Mouse (Mus musculus) stomach, embryonic 14.5 days (tissue): ENCODE measurements around the gene Sult4a1. TPM values are rescaled to one million over a fixed set of nuclear protein-coding genes. Genes with fewer than 3 reads are reported as not detected.
A peak's percentile ranks its signal among the peaks of the same experiment; 100 is the strongest.

Experiments used
- ATAC-seq: fragments of 200-750 bp; cut with Nextera tagmentation; 2 replicates; pipeline ENCODE4 v1.8.0; 2017; ENCODE audit warnings: low read depth, moderate TSS enrichment; ENCODE audit not compliant: insufficient number of reproducible peaks, insufficient read depth, low FRiP score
- H3K27ac ChIP-seq: fragments of 300-500 bp; sonication (generic); 2 replicates; pipeline ENCODE4 v1.5.1; 2014; ENCODE audit warnings: mild to moderate bottlenecking, low read length, moderate library complexity, mixed read lengths
- H3K27me3 ChIP-seq: fragments of 300-500 bp; sonication (generic); 2 replicates; pipeline ENCODE4 v1.6.1; 2014; ENCODE audit warnings: low read length, control low read depth, mixed read lengths; ENCODE audit not compliant: control insufficient read depth, insufficient read depth
- H3K36me3 ChIP-seq: fragments of 300-500 bp; sonication (generic); 2 replicates; pipeline ENCODE4 v1.6.1; 2014; ENCODE audit warnings: mild to moderate bottlenecking, control low read depth, low read length, moderate library complexity, mixed read lengths; ENCODE audit not compliant: control insufficient read depth, insufficient read depth
- H3K4me1 ChIP-seq: fragments of 300-500 bp; sonication (generic); 2 replicates; pipeline ENCODE4 v1.6.1; 2014; ENCODE audit warnings: low read length, control low read depth, mixed read lengths; ENCODE audit not compliant: control insufficient read depth, insufficient read depth
- H3K4me2 ChIP-seq: fragments of 300-500 bp; sonication (generic); replicated peaks from 2 replicates; pipeline ENCODE4 v1.6.1; 2014; ENCODE audit warnings: low read depth, low read length, control low read depth
- H3K4me3 ChIP-seq: fragments of 300-500 bp; sonication (generic); 2 replicates; pipeline ENCODE4 v1.5.1; 2014; ENCODE audit warnings: low read depth, low read length, control low read depth
- H3K9ac ChIP-seq: fragments of 300-500 bp; sonication (generic); replicated peaks from 2 replicates; pipeline ENCODE4 v1.6.1; 2014; ENCODE audit warnings: low read depth, mild to moderate bottlenecking, control low read depth, low read length, moderate library complexity, mixed read lengths
- H3K9me3 ChIP-seq: fragments of 300-500 bp; sonication (generic); 2 replicates; pipeline ENCODE4 v1.6.1; 2016; ENCODE audit warnings: low read depth, low read length, control low read depth; ENCODE audit not compliant: control insufficient read depth
- WGBS: fragments of 180-500 bp; shearing (Covaris S2); extraction: QIAGEN DNeasy Blood & Tissue Kit; methylation state at CpG from one replicate; pipeline ENCODE4 v1.1.7; 2014; 5-methylcytosine and 5-hydroxymethylcytosine counted together
- polyA plus RNA-seq: library from polyadenylated mRNA; unstranded; fragments of >200 nt; fragmentation: Nextera tagmentation; extraction: Ambion mirVana; gene quantifications from 2 replicates; pipeline ENCODE4 v1.2.1, GENCODE M21; 2014

Sult4a1 gene
- polyA plus RNA-seq: 3.6 and 3.7 TPM in 2 replicates

DNA sequence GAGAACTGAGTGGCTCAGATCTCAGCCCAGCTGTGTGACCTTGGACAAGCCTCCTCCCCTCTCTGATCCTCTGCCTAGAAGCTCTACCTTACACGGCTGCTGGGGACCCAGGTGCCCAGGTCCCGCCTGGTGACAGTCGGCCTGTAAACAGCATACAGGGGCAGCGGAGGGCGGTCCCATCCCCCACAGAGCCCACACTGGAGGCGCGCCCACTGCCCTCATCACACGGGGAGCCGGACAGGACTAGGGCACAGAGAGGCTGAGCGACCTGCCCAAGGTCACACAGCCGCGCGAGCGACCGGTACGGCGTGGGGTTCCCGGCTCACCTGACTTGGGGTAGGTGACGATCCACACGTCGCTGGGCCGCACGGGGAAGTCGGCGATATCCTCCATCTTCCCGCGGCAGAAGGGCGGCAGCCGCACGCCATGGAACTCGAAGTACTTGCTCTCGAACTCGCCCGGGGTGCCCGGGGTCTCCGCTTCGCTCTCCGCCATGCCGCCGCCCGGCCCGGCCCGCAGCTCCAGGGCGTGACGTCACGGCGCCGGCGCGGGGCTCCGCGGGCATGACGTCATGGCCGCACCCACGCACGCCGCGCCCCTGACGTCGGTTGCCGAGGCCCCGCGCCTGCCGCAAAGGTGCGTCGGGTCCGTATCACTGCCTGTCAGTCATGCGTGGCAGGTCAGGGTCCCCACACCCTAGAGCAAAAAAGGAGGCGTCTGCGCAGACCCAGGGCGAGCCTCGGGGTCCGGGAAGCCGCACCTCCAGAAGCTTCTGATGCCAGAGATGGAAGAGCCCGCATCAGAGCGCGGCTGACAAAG, at the start of gene Sult4a1:
Sult4a1 (minus strand) TSS at position 650 of the 819 bp plus-strand sequence.
- 0 out of 2 replicates have a peak, but pooled peaks have one; percentile 12 for ATAC-seq
- Histone ChIP-seq H3K36me3 (no peaks in the 10 kb centered on the region), H3K9ac (no peak within 1 kb of the TSS), H3K4me2 (peak within 1 kb of the TSS; percentile 96), H3K4me1 (0 out of 2 replicates have a peak, but pooled peaks cover 4% of the 10 kb centered on the region), H3K9me3 (no peaks in the 10 kb centered on the region), H3K27ac (no peak within 1 kb of the TSS), H3K4me3 (peak within 1 kb of the TSS; percentile 50), H3K27me3 (peaks cover 22% of the 10 kb centered on the region)
- WGBS: 2% methylated on average over 77 of the region's 77 CpGs

DNA sequence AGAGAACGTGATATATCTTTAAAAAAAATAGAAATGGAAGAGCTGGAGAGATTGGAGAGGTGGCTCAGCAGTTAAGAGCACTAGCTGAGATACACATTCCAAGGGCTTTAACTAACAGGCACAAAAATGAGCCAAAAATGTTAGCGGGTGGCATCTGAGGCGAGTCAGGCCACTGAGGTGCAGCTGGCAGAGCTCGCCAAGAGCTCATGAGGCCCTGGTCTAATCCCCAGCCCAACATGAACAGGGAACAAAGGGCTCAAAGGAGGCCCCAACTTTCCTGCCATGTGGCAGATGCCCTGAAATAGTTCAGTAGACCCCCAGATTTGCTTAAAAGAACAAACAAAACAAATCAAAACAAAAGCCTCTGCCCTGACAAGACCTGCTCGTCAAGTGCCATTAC, 35.4 kb upstream of the Sult4a1 start:
- Histone ChIP-seq H3K27me3 (no peaks in the 10 kb centered on the region), H3K9me3 (no peaks in the 10 kb centered on the region), H3K27ac (0 out of 2 replicates have a peak overlapping the region, but pooled peaks have one; percentile 15), H3K36me3 (no peaks in the 10 kb centered on the region), H3K4me3 (no peak overlapping the region), H3K4me2 (no peak overlapping the region), H3K9ac (no peak overlapping the region), H3K4me1 (no peaks in the 10 kb centered on the region)
- 56% methylated on average over 5 of the region's 5 CpGs for WGBS
- no peak for ATAC-seq

DNA sequence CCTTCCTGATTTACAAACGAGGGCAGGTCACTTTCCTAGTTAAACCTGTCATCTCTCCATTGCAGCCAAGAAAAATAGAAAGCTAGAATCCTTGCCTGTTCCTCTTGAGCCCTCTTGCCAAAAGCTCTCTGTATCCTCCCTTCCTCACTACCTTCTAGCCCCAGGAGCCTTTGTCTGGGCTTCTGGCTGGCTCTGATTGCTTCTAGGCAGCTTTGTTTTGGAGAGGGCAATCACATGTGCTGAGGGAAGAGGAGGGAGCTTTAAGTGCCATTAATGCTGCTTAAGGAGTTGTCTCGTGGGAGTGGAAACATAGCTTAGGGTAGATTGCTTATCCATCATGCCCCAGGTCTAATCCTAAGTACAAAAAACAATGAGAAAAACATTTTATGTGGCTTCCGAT, 34.6 kb upstream of the Sult4a1 start:
- H3K4me3 ChIP-seq: no peak overlapping the region
- no peaks in the 10 kb centered on the region for H3K4me1 ChIP-seq
- H3K27ac ChIP-seq: no peak overlapping the region
- H3K4me2 ChIP-seq: no peak overlapping the region
- no peak overlapping the region for H3K9ac ChIP-seq
- no peaks in the 10 kb centered on the region for H3K9me3 ChIP-seq
- H3K27me3 ChIP-seq: no peaks in the 10 kb centered on the region
- no peaks in the 10 kb centered on the region for H3K36me3 ChIP-seq
- 39% methylated on average over 3 of the region's 3 CpGs for WGBS
- ATAC-seq: no peak

DNA sequence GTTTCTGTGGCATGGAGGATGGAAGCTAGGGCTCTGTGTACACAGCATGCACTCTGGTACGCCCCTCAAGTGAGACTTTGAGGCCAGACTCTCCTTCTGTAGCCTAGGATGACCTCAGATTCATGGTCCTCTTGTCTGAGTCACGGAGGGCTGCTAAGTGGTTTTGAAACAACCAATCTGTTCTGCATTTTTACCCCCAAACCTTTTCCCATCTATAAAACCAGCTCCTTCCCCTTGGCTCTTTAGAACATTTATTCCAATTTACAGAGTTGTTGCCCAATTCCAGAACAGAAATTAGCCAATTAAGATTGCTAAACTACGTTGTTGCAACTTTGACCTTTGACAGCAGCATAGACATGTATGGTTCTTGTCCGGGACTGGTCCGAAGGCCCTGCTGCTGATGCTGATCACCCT, 34.0 kb upstream of the Sult4a1 start:
- H3K9ac ChIP-seq: no peak overlapping the region
- 82% methylated on average over 5 of the region's 5 CpGs for WGBS
- no peak overlapping the region for H3K4me2 ChIP-seq
- H3K4me3 ChIP-seq: no peak overlapping the region
- no peak overlapping the region for H3K27ac ChIP-seq
- H3K9me3 ChIP-seq: no peaks in the 10 kb centered on the region
- ATAC-seq: no peak
- no peaks in the 10 kb centered on the region for H3K27me3 ChIP-seq
- H3K4me1 ChIP-seq: no peaks in the 10 kb centered on the region
- H3K36me3 ChIP-seq: no peaks in the 10 kb centered on the region

DNA sequence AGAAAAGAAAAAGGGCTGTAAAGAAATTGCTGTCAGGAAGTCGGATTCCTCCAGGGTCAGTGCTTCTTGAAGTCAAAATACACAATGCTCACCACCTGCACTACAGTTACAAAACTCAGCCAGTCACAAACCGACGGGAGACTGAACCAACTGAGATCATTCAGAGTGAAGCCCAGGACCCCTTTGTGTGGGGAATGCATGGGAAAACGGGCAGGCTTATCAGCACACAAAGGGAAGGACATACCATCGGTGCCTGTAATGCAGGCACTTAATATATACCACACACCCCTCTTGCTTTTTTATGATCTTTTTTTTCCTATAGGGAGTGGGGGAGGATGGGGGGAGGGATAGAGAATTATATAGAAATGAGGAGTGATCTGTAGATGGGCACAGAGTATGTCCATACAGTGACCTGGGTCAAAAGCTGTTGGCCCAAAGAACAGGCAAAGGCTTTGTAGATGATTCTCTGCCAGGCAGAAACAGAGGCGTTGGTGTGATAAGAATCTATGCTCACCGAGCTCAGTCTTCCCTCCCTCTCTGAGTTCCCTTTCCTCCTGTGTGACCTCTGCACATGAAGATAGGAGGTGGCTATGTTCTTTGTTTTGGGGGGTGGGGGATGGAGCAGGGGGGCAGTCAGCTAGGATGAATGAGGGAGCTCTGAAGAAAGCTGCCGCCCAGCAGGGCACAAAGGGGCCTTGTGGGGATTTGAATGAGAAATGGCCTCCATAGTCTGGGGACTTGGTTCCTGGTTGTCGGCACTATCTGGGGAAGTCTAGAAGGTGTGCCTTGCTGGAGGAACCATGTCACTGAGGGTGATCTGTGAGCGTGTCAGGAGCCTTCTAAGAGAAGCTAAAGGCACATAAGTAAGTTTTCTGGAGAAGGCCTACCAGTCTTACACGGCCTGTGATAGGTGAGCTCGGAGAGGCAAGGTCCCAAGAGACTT, 31.2 kb upstream of the Sult4a1 start:
- Histone ChIP-seq H3K4me2 (no peak overlapping the region), H3K9ac (no peak overlapping the region), H3K36me3 (no peaks in the 10 kb centered on the region), H3K9me3 (no peaks in the 10 kb centered on the region), H3K27me3 (no peaks in the 10 kb centered on the region), H3K4me1 (no peaks in the 10 kb centered on the region), H3K4me3 (no peak overlapping the region), H3K27ac (no peak overlapping the region)
- WGBS: 41% methylated on average over 12 of the region's 12 CpGs
- no peak for ATAC-seq

DNA sequence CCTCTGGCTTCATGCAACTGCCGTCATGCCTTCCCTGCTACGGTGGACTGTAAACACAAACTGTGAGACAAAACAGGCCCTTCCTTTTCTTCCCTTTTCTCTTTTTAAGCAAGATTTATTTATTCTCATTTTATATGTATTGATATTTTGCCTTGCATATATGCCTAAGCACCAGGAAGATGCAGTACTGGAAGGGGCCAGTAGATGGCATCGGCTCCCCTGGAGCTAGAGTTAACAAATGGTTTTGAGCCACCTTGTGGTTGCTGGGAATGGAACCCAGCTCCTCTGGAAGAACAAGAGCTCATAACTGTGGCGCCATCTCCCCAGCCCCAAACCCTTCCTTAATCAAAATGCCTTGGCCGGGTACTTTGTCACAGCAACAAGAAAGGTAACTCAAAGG, 29.9 kb upstream of the Sult4a1 start:
- no peak overlapping the region for H3K27ac ChIP-seq
- H3K9ac ChIP-seq: no peak overlapping the region
- H3K27me3 ChIP-seq: no peaks in the 10 kb centered on the region
- WGBS: 70% methylated on average over 5 of the region's 5 CpGs
- no peak for ATAC-seq
- H3K36me3 ChIP-seq: no peaks in the 10 kb centered on the region
- H3K4me1 ChIP-seq: no peaks in the 10 kb centered on the region
- no peak overlapping the region for H3K4me3 ChIP-seq
- H3K9me3 ChIP-seq: no peaks in the 10 kb centered on the region
- H3K4me2 ChIP-seq: no peak overlapping the region

DNA sequence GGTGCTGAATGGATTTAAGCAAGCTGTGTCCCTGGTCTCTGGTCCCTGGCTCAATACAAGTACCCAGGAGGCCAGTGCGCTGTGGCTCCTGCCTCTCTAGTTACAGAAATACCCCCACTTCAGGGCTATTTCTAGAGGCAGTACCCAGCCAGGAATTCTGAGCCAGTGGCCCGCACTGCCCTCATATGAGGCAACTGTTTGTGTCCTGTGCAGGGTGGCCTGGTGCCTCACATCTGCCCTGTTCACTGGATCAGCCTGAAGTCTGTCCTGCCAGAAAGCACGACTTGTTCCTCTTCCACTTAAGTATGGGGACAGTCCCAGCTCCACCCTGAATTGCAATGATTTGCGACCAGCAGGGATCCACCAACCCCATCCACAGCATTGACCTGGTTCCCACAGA, 27.9 kb upstream of the Sult4a1 start:
- Histone ChIP-seq H3K4me1 (no peaks in the 10 kb centered on the region), H3K27ac (no peak overlapping the region), H3K4me3 (no peak overlapping the region), H3K27me3 (no peaks in the 10 kb centered on the region), H3K9me3 (no peaks in the 10 kb centered on the region), H3K9ac (no peak overlapping the region), H3K4me2 (no peak overlapping the region), H3K36me3 (no peaks in the 10 kb centered on the region)
- 60% methylated on average over 4 of the region's 4 CpGs for WGBS
- no peak for ATAC-seq

DNA sequence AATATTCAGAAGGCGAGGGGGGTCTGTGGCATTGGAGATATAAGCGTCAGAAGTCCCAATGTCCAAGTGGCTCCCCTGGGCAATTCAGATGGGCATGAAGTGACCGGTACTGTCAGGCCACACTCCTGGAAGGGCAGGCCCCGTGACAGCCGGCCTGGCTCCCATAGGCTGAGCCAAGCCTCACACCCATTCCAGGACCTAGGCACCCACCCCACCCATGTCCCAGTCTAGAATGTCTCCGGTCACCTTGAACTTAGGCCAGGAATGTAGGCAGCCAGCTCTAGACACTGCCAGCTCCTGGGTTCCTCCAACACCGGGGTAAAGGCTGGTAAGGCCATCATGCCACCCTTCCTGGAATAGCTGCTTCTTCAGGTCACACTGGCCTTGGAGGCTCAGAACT, 26.4 kb upstream of the Sult4a1 start:
- Histone ChIP-seq H3K4me2 (no peak overlapping the region), H3K9me3 (no peaks in the 10 kb centered on the region), H3K27ac (no peak overlapping the region), H3K36me3 (no peaks in the 10 kb centered on the region), H3K4me1 (no peaks in the 10 kb centered on the region), H3K9ac (no peak overlapping the region), H3K4me3 (no peak overlapping the region), H3K27me3 (no peaks in the 10 kb centered on the region)
- 93% methylated on average over 7 of the region's 7 CpGs for WGBS
- no peak for ATAC-seq
